Mouse (Mus musculus) layer of hippocampus, adult 9-11 months (tissue): ENCODE data around the gene Dmbx1.

ENCODE experiments used
- DNase-seq: peaks from one replicate; pipeline ENCODE4 v3.0.0; 2022

Dmbx1 gene

GRCm38 (mm10) chr4:115885846-115886245, 53.9 kb downstream of the Dmbx1 start:
- DNase-seq: peak; percentile 44

- DNase-seq: no peak
Observed at GRCm38 (mm10) chr4:115884022-115884421, 55.7 kb downstream of the Dmbx1 start, which contains the start of gene Kncn. TSS of gene Kncn (plus strand) at chr4:115884400.

- no peak for DNase-seq
Observed at GRCm38 (mm10) chr4:115882195-115882594, 57.5 kb downstream of the Dmbx1 start.

- peak; percentile 42 for DNase-seq
Observed at GRCm38 (mm10) chr4:115881183-115881582, 58.5 kb downstream of the Dmbx1 start.

GRCm38 (mm10) chr4:115878828-115879227, 60.9 kb downstream of the Dmbx1 start:
- DNase-seq: no peak

GRCm38 (mm10) chr4:115878216-115878678, 61.5 kb downstream of the Dmbx1 start:
- DNase-seq: no peak

- no peak for DNase-seq
Observed at GRCm38 (mm10) chr4:115873231-115873630, 66.5 kb downstream of the Dmbx1 start.

- DNase-seq: no peak
Observed at GRCm38 (mm10) chr4:115869512-115870210, 70.1 kb downstream of the Dmbx1 start.
